Mouse (Mus musculus): ENCODE results near the gene H2-Eb2. TPM values are rescaled to one million over a fixed set of nuclear protein-coding genes. Genes with fewer than 3 reads are reported as not detected.

The H2-Eb2 gene
- polyA plus RNA-seq, 1 experiment from 2014 or later, result not detected

- no peak overlapping the region for H3K27ac ChIP-seq
- no peaks in the 10 kb centered on the region for H3K36me3 ChIP-seq
- H3K4me3 ChIP-seq (replicated peaks), result no peak overlapping the region
- no peak overlapping the region for H3K9ac ChIP-seq
- no peaks in the 10 kb centered on the region for H3K27me3 ChIP-seq
- H3K4me2 ChIP-seq, result no peak overlapping the region
- no peaks in the 10 kb centered on the region for H3K4me1 ChIP-seq (replicated peaks)
- 46% methylated on average over 3 of the region's 3 CpGs for WGBS (ENCODE audit: insufficient replicate concordance)
- H3K9me3 ChIP-seq (replicated peaks), result no peaks in the 10 kb centered on the region
- ATAC-seq (ENCODE audit: low read depth), result no peak
- no peak for DNase-seq
Measured at GRCm38 (mm10) chr17:34363676-34364310, 38.3 kb downstream of the H2-Eb2 start.

DNA sequence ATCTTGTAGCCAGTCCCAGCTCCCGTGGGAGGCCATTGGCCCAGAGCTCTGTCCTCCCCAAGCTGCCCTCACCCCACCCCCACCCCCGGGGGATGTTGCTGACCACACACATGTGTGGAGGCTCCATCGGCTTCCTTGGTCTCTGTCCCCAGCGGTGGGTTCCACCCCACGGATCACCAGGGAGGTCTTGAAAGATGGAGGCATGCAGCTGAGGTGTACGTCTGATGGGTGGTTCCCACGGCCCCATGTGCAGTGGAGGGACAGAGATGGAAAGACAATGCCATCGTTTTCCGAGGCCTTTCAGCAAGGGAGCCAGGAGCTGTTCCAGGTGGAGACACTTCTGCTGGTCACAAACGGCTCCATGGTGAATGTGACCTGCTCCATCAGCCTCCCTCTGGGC, 39.6 kb downstream of the H2-Eb2 start:
- Histone ChIP-seq H3K27ac (no peak overlapping the region), H3K27me3 (no peaks in the 10 kb centered on the region), H3K4me2 (no peak overlapping the region), H3K4me3 (replicated peaks) (no peak overlapping the region), H3K9me3 (replicated peaks) (no peaks in the 10 kb centered on the region), H3K4me1 (replicated peaks) (no peaks in the 10 kb centered on the region), H3K9ac (no peak overlapping the region), H3K36me3 (no peaks in the 10 kb centered on the region)
- 53% methylated on average over 10 of the region's 10 CpGs for WGBS (ENCODE audit: insufficient replicate concordance)
- no peak for ATAC-seq (ENCODE audit: low read depth)
- no peak for DNase-seq

GRCm38 (mm10) chr17:34370563-34370962, 45.1 kb downstream of the H2-Eb2 start:
- no peaks in the 10 kb centered on the region for H3K9me3 ChIP-seq (replicated peaks)
- WGBS (ENCODE audit: insufficient replicate concordance), result 41% methylated on average over 4 of the region's 4 CpGs
- H3K36me3 ChIP-seq, result no peaks in the 10 kb centered on the region
- DNase-seq, result no peak
- ATAC-seq (ENCODE audit: low read depth), result no peak
- no peak overlapping the region for H3K4me2 ChIP-seq
- no peak overlapping the region for H3K4me3 ChIP-seq (replicated peaks)
- no peaks in the 10 kb centered on the region for H3K4me1 ChIP-seq (replicated peaks)
- H3K27ac ChIP-seq, result no peak overlapping the region
- no peak overlapping the region for H3K9ac ChIP-seq
- H3K27me3 ChIP-seq, result peaks cover 3% of the 10 kb centered on the region; the same call in 1 of the 2 replicates

- H3K27me3 ChIP-seq, result peaks cover 6% of the 10 kb centered on the region; the same call in 1 of the 2 replicates
- 64% methylated on average over 6 of the region's 6 CpGs for WGBS (ENCODE audit: insufficient replicate concordance)
- no peak overlapping the region for H3K9ac ChIP-seq
- H3K4me1 ChIP-seq (replicated peaks), result no peaks in the 10 kb centered on the region
- no peak overlapping the region for H3K4me2 ChIP-seq
- ATAC-seq (ENCODE audit: low read depth) (no peak), DNase-seq (no peak)
- H3K36me3 ChIP-seq, result no peaks in the 10 kb centered on the region
- no peak overlapping the region for H3K27ac ChIP-seq
- H3K9me3 ChIP-seq (replicated peaks), result no peaks in the 10 kb centered on the region
- no peak overlapping the region for H3K4me3 ChIP-seq (replicated peaks)
Measured at GRCm38 (mm10) chr17:34373055-34373709, 47.7 kb downstream of the H2-Eb2 start.

DNA sequence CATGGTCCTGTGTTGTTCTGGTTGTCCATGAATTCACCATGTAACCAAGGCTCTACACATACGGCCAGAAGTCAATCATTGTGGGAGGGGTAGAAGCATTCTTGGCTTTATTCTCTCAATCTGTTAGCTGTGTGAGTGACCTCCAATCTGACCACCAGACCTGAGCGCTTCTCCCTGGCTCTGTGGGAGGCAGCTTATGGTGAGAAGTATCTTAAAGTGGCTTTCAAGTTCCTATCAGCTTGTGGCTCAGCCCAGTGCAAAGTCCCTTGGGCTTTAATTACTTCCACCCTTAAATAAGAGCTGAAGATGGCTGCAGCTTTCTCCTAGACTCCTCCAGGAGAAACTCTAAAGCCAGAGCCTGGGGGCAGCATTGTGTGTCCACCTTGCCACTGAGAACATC, 51.4 kb downstream of the H2-Eb2 start, which contains the start of gene Btnl1:
Gene Btnl1, plus strand, starts transcription at position 286 of the 400 bp plus-strand sequence.
- WGBS (ENCODE audit: insufficient replicate concordance), result 51% methylated on average over 2 of the region's 2 CpGs
- H3K4me3 ChIP-seq (replicated peaks), result no peak within 1 kb of the TSS
- no peak within 1 kb of the TSS for H3K4me2 ChIP-seq
- no peak within 1 kb of the TSS for H3K9ac ChIP-seq
- no peaks in the 10 kb centered on the region for H3K36me3 ChIP-seq
- no peaks in the 10 kb centered on the region for H3K4me1 ChIP-seq (replicated peaks)
- DNase-seq (no peak), ATAC-seq (ENCODE audit: low read depth) (no peak)
- H3K9me3 ChIP-seq (replicated peaks), result no peaks in the 10 kb centered on the region
- no peak within 1 kb of the TSS for H3K27ac ChIP-seq
- H3K27me3 ChIP-seq, result peaks cover 6% of the 10 kb centered on the region; the same call in 1 of the 2 replicates

GRCm38 (mm10) chr17:34377450-34378209, 52.2 kb downstream of the H2-Eb2 start:
- ATAC-seq (ENCODE audit: low read depth) (no peak), DNase-seq (no peak)
- WGBS (ENCODE audit: insufficient replicate concordance), result 35% methylated on average over 6 of the region's 6 CpGs
- Histone ChIP-seq H3K4me2 (no peak overlapping the region), H3K9ac (no peak overlapping the region), H3K36me3 (no peaks in the 10 kb centered on the region), H3K4me3 (replicated peaks) (no peak overlapping the region), H3K27ac (no peak overlapping the region), H3K4me1 (replicated peaks) (no peaks in the 10 kb centered on the region), H3K27me3 (peaks cover 6% of the 10 kb centered on the region; the same call in 1 of the 2 replicates), H3K9me3 (replicated peaks) (no peaks in the 10 kb centered on the region)

- 63% methylated on average over 2 of the region's 2 CpGs for WGBS (ENCODE audit: insufficient replicate concordance)
Measured at GRCm38 (mm10) chr17:34378716-34379115, 53.3 kb downstream of the H2-Eb2 start.

GRCm38 (mm10) chr17:34379451-34379850, 54.0 kb downstream of the H2-Eb2 start:
- no peak for DNase-seq
- Histone ChIP-seq H3K4me3 (replicated peaks) (no peak overlapping the region), H3K9me3 (replicated peaks) (no peaks in the 10 kb centered on the region), H3K9ac (no peak overlapping the region), H3K4me1 (replicated peaks) (no peaks in the 10 kb centered on the region), H3K36me3 (no peaks in the 10 kb centered on the region), H3K27me3 (0 out of 2 replicates have a peak, but pooled peaks cover 2% of the 10 kb centered on the region), H3K4me2 (no peak overlapping the region), H3K27ac (no peak overlapping the region)
- WGBS (ENCODE audit: insufficient replicate concordance), result 70% methylated on average over 7 of the region's 7 CpGs
- ATAC-seq (ENCODE audit: low read depth), result no peak

More at GRCm38 (mm10) chr17:34378716-34379115, 53.3 kb downstream of the H2-Eb2 start:
- Histone ChIP-seq H3K27me3 (peaks cover 2% of the 10 kb centered on the region; the same call in 1 of the 2 replicates), H3K9me3 (replicated peaks) (no peaks in the 10 kb centered on the region), H3K4me3 (replicated peaks) (no peak overlapping the region), H3K36me3 (no peaks in the 10 kb centered on the region), H3K4me1 (replicated peaks) (no peaks in the 10 kb centered on the region), H3K9ac (no peak overlapping the region), H3K4me2 (no peak overlapping the region), H3K27ac (no peak overlapping the region)
- DNase-seq (no peak), ATAC-seq (ENCODE audit: low read depth) (no peak)

DNA sequence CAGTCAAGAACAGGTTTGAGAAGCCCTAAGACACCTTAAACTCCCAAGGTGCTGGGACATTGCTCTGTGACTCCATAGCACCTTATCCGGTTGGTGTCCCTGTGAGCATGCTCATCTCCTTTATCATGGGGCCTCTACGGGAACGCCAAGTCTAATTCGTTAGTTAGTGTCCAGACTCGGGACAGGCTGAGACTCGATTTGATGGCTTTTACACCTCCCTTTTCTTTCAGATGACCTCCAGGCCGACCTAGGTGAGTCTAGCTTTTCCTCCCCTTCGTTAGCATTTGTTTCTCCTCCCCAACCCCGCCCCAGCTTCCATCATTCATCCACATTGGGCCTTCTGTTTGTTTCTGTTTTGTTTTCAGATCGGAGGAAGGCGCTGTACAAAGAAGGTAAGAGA, 56.4 kb downstream of the H2-Eb2 start:
- Histone ChIP-seq H3K9ac (no peak overlapping the region), H3K4me2 (no peak overlapping the region), H3K9me3 (replicated peaks) (no peaks in the 10 kb centered on the region), H3K27ac (no peak overlapping the region), H3K4me3 (replicated peaks) (no peak overlapping the region), H3K27me3 (0 out of 2 replicates have a peak, but pooled peaks cover 2% of the 10 kb centered on the region), H3K36me3 (no peaks in the 10 kb centered on the region), H3K4me1 (replicated peaks) (no peaks in the 10 kb centered on the region)
- WGBS (ENCODE audit: insufficient replicate concordance), result 61% methylated on average over 11 of the region's 11 CpGs
- ATAC-seq (ENCODE audit: low read depth) (no peak), DNase-seq (no peak)

GRCm38 (mm10) chr17:34383212-34383611, 57.7 kb downstream of the H2-Eb2 start:
- Histone ChIP-seq H3K4me3 (replicated peaks) (no peak overlapping the region), H3K4me2 (no peak overlapping the region), H3K4me1 (replicated peaks) (no peaks in the 10 kb centered on the region), H3K36me3 (no peaks in the 10 kb centered on the region), H3K9ac (no peak overlapping the region), H3K27me3 (no peaks in the 10 kb centered on the region), H3K9me3 (replicated peaks) (no peaks in the 10 kb centered on the region), H3K27ac (no peak overlapping the region)
- DNase-seq (no peak), ATAC-seq (ENCODE audit: low read depth) (no peak)
- 58% methylated on average over 7 of the region's 7 CpGs for WGBS (ENCODE audit: insufficient replicate concordance)

GRCm38 (mm10) chr17:34384699-34385098, 59.2 kb downstream of the H2-Eb2 start:
- Histone ChIP-seq H3K4me2 (no peak overlapping the region), H3K4me1 (replicated peaks) (no peaks in the 10 kb centered on the region), H3K4me3 (replicated peaks) (no peak overlapping the region), H3K9ac (no peak overlapping the region), H3K27me3 (no peaks in the 10 kb centered on the region), H3K9me3 (replicated peaks) (no peaks in the 10 kb centered on the region), H3K36me3 (no peaks in the 10 kb centered on the region), H3K27ac (no peak overlapping the region)
- no peak for ATAC-seq (ENCODE audit: low read depth)
- WGBS (ENCODE audit: insufficient replicate concordance), result 56% methylated on average over 3 of the region's 3 CpGs
- DNase-seq, result no peak

Data from liver, embryonic 13.5 days (tissue).